Mouse (Mus musculus) heart, embryonic 12.5 days (tissue): ENCODE measurements around the gene Vhl. TPM values are rescaled to one million over a fixed set of nuclear protein-coding genes. Genes with fewer than 3 reads are reported as not detected.

Experiments used
- ATAC-seq: fragments of 200-750 bp; cut with Nextera tagmentation; 2 replicates; pipeline ENCODE4 v1.8.0; 2017; ENCODE audit warnings: moderate TSS enrichment, moderate library complexity; ENCODE audit not compliant: insufficient number of reproducible peaks, low FRiP score
- H3K27ac ChIP-seq: fragments of 300-500 bp; sonication (generic); 2 replicates; pipeline ENCODE4 v1.5.1; 2016; ENCODE audit warnings: mild to moderate bottlenecking, moderate library complexity; ENCODE audit not compliant: poor library complexity, severe bottlenecking
- H3K27me3 ChIP-seq: fragments of 300-500 bp; sonication (generic); replicated peaks from 2 replicates; pipeline ENCODE4 v1.6.1; 2016; ENCODE audit warnings: mild to moderate bottlenecking, moderate library complexity
- H3K36me3 ChIP-seq: fragments of 300-500 bp; sonication (generic); 2 replicates; pipeline ENCODE4 v1.6.1; 2016; ENCODE audit warnings: mild to moderate bottlenecking, moderate library complexity
- H3K4me1 ChIP-seq: fragments of 300-500 bp; sonication (generic); replicated peaks from 2 replicates; pipeline ENCODE4 v1.6.1; 2016; ENCODE audit warnings: mild to moderate bottlenecking
- H3K4me2 ChIP-seq: fragments of 300-500 bp; sonication (generic); 2 replicates; pipeline ENCODE4 v1.6.1; 2016; ENCODE audit warnings: mild to moderate bottlenecking, moderate library complexity
- H3K4me3 ChIP-seq: fragments of 300-500 bp; sonication (generic); 2 replicates; pipeline ENCODE4 v1.5.1; 2016; ENCODE audit warnings: mild to moderate bottlenecking
- H3K9ac ChIP-seq: fragments of 300-500 bp; sonication (generic); 2 replicates; pipeline ENCODE4 v1.6.1; 2016; ENCODE audit warnings: mild to moderate bottlenecking, moderate library complexity
- H3K9me3 ChIP-seq: fragments of 300-500 bp; sonication (generic); replicated peaks from 2 replicates; pipeline ENCODE4 v1.6.1; 2016; ENCODE audit warnings: mild to moderate bottlenecking, moderate library complexity
- WGBS: fragments of 180-500 bp; shearing (Covaris S2); methylation state at CpG from one replicate; pipeline ENCODE4 v1.1.7; 2016; 5-methylcytosine and 5-hydroxymethylcytosine counted together
- polyA plus RNA-seq: library from polyadenylated mRNA; unstranded; fragments of >200 nt; fragmentation: Nextera tagmentation; extraction: Ambion mirVana; gene quantifications from 2 replicates; pipeline ENCODE4 v1.2.1, GENCODE M21; 2016

Gene Vhl
- polyA plus RNA-seq, 1 experiment from 2014 or later, result 30.3 TPM

GRCm38 (mm10) chr6:113630322-113630721 lies 6.6 kb downstream of the Vhl start:
- H3K36me3 ChIP-seq, result peaks cover 67% of the 10 kb centered on the region
- WGBS, result 77% methylated on average over 5 of the region's 5 CpGs
- H3K9ac ChIP-seq, result no peak overlapping the region
- no peaks in the 10 kb centered on the region for H3K9me3 ChIP-seq
- H3K27me3 ChIP-seq, result no peaks in the 10 kb centered on the region
- no peak overlapping the region for H3K4me3 ChIP-seq
- H3K4me1 ChIP-seq, result peaks cover 5% of the 10 kb centered on the region
- no peak overlapping the region for H3K4me2 ChIP-seq
- no peak for ATAC-seq
- H3K27ac ChIP-seq, result no peak overlapping the region

- no peaks in the 10 kb centered on the region for H3K4me1 ChIP-seq
- ATAC-seq, result peak; percentile 37; the same call in 1 of the 2 replicates
- no peak overlapping the region for H3K9ac ChIP-seq
- no peak overlapping the region for H3K4me3 ChIP-seq
- no peaks in the 10 kb centered on the region for H3K27me3 ChIP-seq
- no peaks in the 10 kb centered on the region for H3K9me3 ChIP-seq
- H3K27ac ChIP-seq, result no peak overlapping the region
- 84% methylated on average over 4 of the region's 4 CpGs for WGBS
- H3K4me2 ChIP-seq, result no peak overlapping the region
- peaks cover 55% of the 10 kb centered on the region for H3K36me3 ChIP-seq
Measured at GRCm38 (mm10) chr6:113632863-113633262, 9.1 kb downstream of the Vhl start.

GRCm38 (mm10) chr6:113638302-113639040 lies 14.7 kb downstream of the Vhl start, which contains the start of gene Irak2:
Gene Irak2 (plus strand): TSS chr6:113638467.
- no peaks in the 10 kb centered on the region for H3K27me3 ChIP-seq
- H3K9me3 ChIP-seq, result no peaks in the 10 kb centered on the region
- peak within 1 kb of the TSS; percentile 29; the same call in 1 of the 2 replicates for H3K27ac ChIP-seq
- H3K36me3 ChIP-seq, result peaks cover 4% of the 10 kb centered on the region; the same call in 1 of the 2 replicates
- ATAC-seq, result peak; percentile 90
- peak within 1 kb of the TSS; percentile 77 for H3K9ac ChIP-seq
- peak within 1 kb of the TSS; percentile 59 for H3K4me3 ChIP-seq
- peak within 1 kb of the TSS; percentile 74 for H3K4me2 ChIP-seq
- WGBS, result 7% methylated on average over 37 of the region's 37 CpGs
- H3K4me1 ChIP-seq, result peaks cover 3% of the 10 kb centered on the region; the same call in 1 of the 2 replicates

GRCm38 (mm10) chr6:113639201-113639600 lies 15.4 kb downstream of the Vhl start:
- H3K4me3 ChIP-seq, result no peak overlapping the region
- H3K36me3 ChIP-seq, result peaks cover under 1% of the 10 kb centered on the region; the same call in 1 of the 2 replicates
- 78% methylated on average over 4 of the region's 4 CpGs for WGBS
- H3K4me2 ChIP-seq, result peak overlapping the region; percentile 74; the same call in 1 of the 2 replicates
- H3K4me1 ChIP-seq, result peaks cover 3% of the 10 kb centered on the region; the same call in 1 of the 2 replicates
- no peak overlapping the region for H3K9ac ChIP-seq
- no peak overlapping the region for H3K27ac ChIP-seq
- ATAC-seq, result no peak
- H3K9me3 ChIP-seq, result no peaks in the 10 kb centered on the region
- no peaks in the 10 kb centered on the region for H3K27me3 ChIP-seq

- 77% methylated on average over 8 of the region's 8 CpGs for WGBS
- H3K4me2 ChIP-seq, result no peak overlapping the region
- no peak overlapping the region for H3K9ac ChIP-seq
- no peak for ATAC-seq
- no peaks in the 10 kb centered on the region for H3K36me3 ChIP-seq
- H3K9me3 ChIP-seq, result no peaks in the 10 kb centered on the region
- H3K27me3 ChIP-seq, result no peaks in the 10 kb centered on the region
- H3K27ac ChIP-seq, result no peak overlapping the region
- peaks cover 3% of the 10 kb centered on the region; the same call in 1 of the 2 replicates for H3K4me1 ChIP-seq
- no peak overlapping the region for H3K4me3 ChIP-seq
Measured at GRCm38 (mm10) chr6:113642605-113643004, 18.8 kb downstream of the Vhl start.

GRCm38 (mm10) chr6:113643021-113643420 lies 19.3 kb downstream of the Vhl start:
- H3K9me3 ChIP-seq, result no peaks in the 10 kb centered on the region
- WGBS, result 72% methylated on average over 4 of the region's 4 CpGs
- no peaks in the 10 kb centered on the region for H3K27me3 ChIP-seq
- H3K36me3 ChIP-seq, result no peaks in the 10 kb centered on the region
- H3K4me1 ChIP-seq, result peaks cover 3% of the 10 kb centered on the region; the same call in 1 of the 2 replicates
- no peak overlapping the region for H3K27ac ChIP-seq
- H3K9ac ChIP-seq, result no peak overlapping the region
- no peak for ATAC-seq
- H3K4me2 ChIP-seq, result no peak overlapping the region
- H3K4me3 ChIP-seq, result no peak overlapping the region

- Histone ChIP-seq H3K4me2 (no peak overlapping the region), H3K9ac (no peak overlapping the region), H3K27ac (0 out of 2 replicates have a peak overlapping the region, but pooled peaks have one; percentile 53), H3K36me3 (no peaks in the 10 kb centered on the region), H3K4me1 (no peaks in the 10 kb centered on the region; the same call in 1 of the 2 replicates), H3K27me3 (no peaks in the 10 kb centered on the region), H3K9me3 (no peaks in the 10 kb centered on the region), H3K4me3 (no peak overlapping the region)
- no peak for ATAC-seq
- 93% methylated on average over 2 of the region's 2 CpGs for WGBS
Measured at GRCm38 (mm10) chr6:113643967-113644366, 20.2 kb downstream of the Vhl start.

GRCm38 (mm10) chr6:113644808-113645207 lies 21.0 kb downstream of the Vhl start:
- Histone ChIP-seq H3K4me3 (no peak overlapping the region), H3K4me1 (no peaks in the 10 kb centered on the region; the same call in 1 of the 2 replicates), H3K9me3 (no peaks in the 10 kb centered on the region), H3K9ac (no peak overlapping the region), H3K27ac (peak overlapping the region; percentile 53; the same call in 1 of the 2 replicates), H3K36me3 (no peaks in the 10 kb centered on the region), H3K27me3 (no peaks in the 10 kb centered on the region), H3K4me2 (no peak overlapping the region)
- WGBS, result 63% methylated on average over 8 of the region's 8 CpGs
- ATAC-seq, result 0 out of 2 replicates have a peak, but pooled peaks have one; percentile 51

- Histone ChIP-seq H3K27ac (no peak overlapping the region), H3K9me3 (no peaks in the 10 kb centered on the region), H3K9ac (no peak overlapping the region), H3K27me3 (no peaks in the 10 kb centered on the region), H3K4me3 (no peak overlapping the region), H3K36me3 (no peaks in the 10 kb centered on the region), H3K4me2 (no peak overlapping the region), H3K4me1 (no peaks in the 10 kb centered on the region; the same call in 1 of the 2 replicates)
- 82% methylated on average over 7 of the region's 7 CpGs for WGBS
- ATAC-seq, result no peak
Measured at GRCm38 (mm10) chr6:113649346-113650196, 25.8 kb downstream of the Vhl start.

GRCm38 (mm10) chr6:113650197-113650640 lies 26.5 kb downstream of the Vhl start:
- H3K4me2 ChIP-seq, result no peak overlapping the region
- ATAC-seq, result no peak
- H3K9ac ChIP-seq, result no peak overlapping the region
- 66% methylated on average over 4 of the region's 4 CpGs for WGBS
- no peaks in the 10 kb centered on the region for H3K27me3 ChIP-seq
- H3K4me3 ChIP-seq, result no peak overlapping the region
- H3K36me3 ChIP-seq, result no peaks in the 10 kb centered on the region
- H3K4me1 ChIP-seq, result 0 out of 2 replicates have a peak, but pooled peaks cover 4% of the 10 kb centered on the region
- no peaks in the 10 kb centered on the region for H3K9me3 ChIP-seq
- H3K27ac ChIP-seq, result no peak overlapping the region

GRCm38 (mm10) chr6:113651626-113652025 lies 27.9 kb downstream of the Vhl start:
- Histone ChIP-seq H3K4me2 (no peak overlapping the region), H3K4me1 (0 out of 2 replicates have a peak, but pooled peaks cover 4% of the 10 kb centered on the region), H3K4me3 (no peak overlapping the region), H3K9ac (no peak overlapping the region), H3K27ac (no peak overlapping the region), H3K27me3 (no peaks in the 10 kb centered on the region), H3K9me3 (no peaks in the 10 kb centered on the region), H3K36me3 (no peaks in the 10 kb centered on the region)
- WGBS, result 61% methylated on average over 3 of the region's 3 CpGs
- no peak for ATAC-seq
